Mouse (Mus musculus) neural tube, embryonic 15.5 days (tissue): ENCODE measurements around the gene 1700056E22Rik. TPM values are rescaled to one million over a fixed set of nuclear protein-coding genes. Genes with fewer than 3 reads are reported as not detected.
A peak's percentile ranks its signal among the peaks of the same experiment; 100 is the strongest.

Source experiments
- ATAC-seq: fragments of 200-750 bp; cut with Nextera tagmentation; 2 replicates; pipeline ENCODE4 v1.8.0; 2017; ENCODE audit warnings: mild to moderate bottlenecking, moderate TSS enrichment, moderate library complexity; ENCODE audit not compliant: low FRiP score
- H3K27ac ChIP-seq: fragments of 300-500 bp; sonication (generic); replicated peaks from 2 replicates; pipeline ENCODE4 v1.5.1; 2015; ENCODE audit warnings: mild to moderate bottlenecking, inconsistent platforms
- H3K27me3 ChIP-seq: fragments of 300-500 bp; sonication (generic); replicated peaks from 2 replicates; pipeline ENCODE4 v1.6.1; 2015; ENCODE audit warnings: inconsistent platforms
- H3K36me3 ChIP-seq: fragments of 300-500 bp; sonication (generic); 2 replicates; pipeline ENCODE4 v1.6.1; 2015; ENCODE audit warnings: inconsistent platforms
- H3K4me1 ChIP-seq: fragments of 300-500 bp; sonication (generic); 2 replicates; pipeline ENCODE4 v1.6.1; 2015; ENCODE audit warnings: inconsistent platforms
- H3K4me2 ChIP-seq: fragments of 300-500 bp; sonication (generic); 2 replicates; pipeline ENCODE4 v1.6.1; 2015; ENCODE audit warnings: inconsistent platforms, mild to moderate bottlenecking, moderate library complexity
- H3K4me3 ChIP-seq: fragments of 300-500 bp; sonication (generic); replicated peaks from 2 replicates; pipeline ENCODE4 v1.5.1; 2015; ENCODE audit warnings: mild to moderate bottlenecking, inconsistent platforms
- H3K9ac ChIP-seq: fragments of 300-500 bp; sonication (generic); replicated peaks from 2 replicates; pipeline ENCODE4 v1.6.1; 2015; ENCODE audit warnings: mild to moderate bottlenecking, inconsistent platforms
- H3K9me3 ChIP-seq: fragments of 300-500 bp; sonication (generic); replicated peaks from 2 replicates; pipeline ENCODE4 v1.6.1; 2016; ENCODE audit warnings: inconsistent platforms
- WGBS: fragments of 180-500 bp; shearing (Covaris S2); methylation state at CpG from one replicate; pipeline ENCODE4 v1.1.7; 2015; ENCODE audit warnings: mixed read lengths; 5-methylcytosine and 5-hydroxymethylcytosine counted together
- polyA plus RNA-seq: library from polyadenylated mRNA; unstranded; fragments of >200 nt; fragmentation: Nextera tagmentation; extraction: Ambion mirVana; gene quantifications from 2 replicates; pipeline ENCODE4 v1.2.1, GENCODE M21; 2015

Gene 1700056E22Rik
- polyA plus RNA-seq, 1 experiment from 2014 or later, result 0.91 TPM

- H3K4me3 ChIP-seq, result no peak overlapping the region
- H3K27ac ChIP-seq, result no peak overlapping the region
- H3K36me3 ChIP-seq, result no peaks in the 10 kb centered on the region
- 81% methylated on average over 10 of the region's 10 CpGs for WGBS
- no peaks in the 10 kb centered on the region for H3K27me3 ChIP-seq
- H3K4me1 ChIP-seq, result 0 out of 2 replicates have a peak, but pooled peaks cover 6% of the 10 kb centered on the region
- H3K9ac ChIP-seq, result no peak overlapping the region
- no peaks in the 10 kb centered on the region for H3K9me3 ChIP-seq
- ATAC-seq, result no peak
- no peak overlapping the region for H3K4me2 ChIP-seq
Observed at GRCm38 (mm10) chr1:184048675-184049418, 14.7 kb upstream of the 1700056E22Rik start.

- WGBS, result 90% methylated on average over 9 of the region's 9 CpGs
Observed at GRCm38 (mm10) chr1:184047818-184048217, 13.7 kb upstream of the 1700056E22Rik start.

GRCm38 (mm10) chr1:184046070-184046677 is 12.1 kb upstream of the 1700056E22Rik start:
- H3K4me3 ChIP-seq, result no peak overlapping the region
- no peak overlapping the region for H3K27ac ChIP-seq
- WGBS, result 63% methylated on average over 6 of the region's 6 CpGs
- no peaks in the 10 kb centered on the region for H3K27me3 ChIP-seq
- H3K4me1 ChIP-seq, result peaks cover 9% of the 10 kb centered on the region; the same call in 1 of the 2 replicates
- no peak for ATAC-seq
- H3K9ac ChIP-seq, result no peak overlapping the region
- no peaks in the 10 kb centered on the region for H3K36me3 ChIP-seq
- no peak overlapping the region for H3K4me2 ChIP-seq
- no peaks in the 10 kb centered on the region for H3K9me3 ChIP-seq

More at GRCm38 (mm10) chr1:184047818-184048217, 13.7 kb upstream of the 1700056E22Rik start:
- H3K4me1 ChIP-seq, result 0 out of 2 replicates have a peak, but pooled peaks cover 6% of the 10 kb centered on the region
- no peaks in the 10 kb centered on the region for H3K9me3 ChIP-seq
- H3K4me2 ChIP-seq, result no peak overlapping the region
- no peak overlapping the region for H3K4me3 ChIP-seq
- H3K9ac ChIP-seq, result no peak overlapping the region
- no peaks in the 10 kb centered on the region for H3K36me3 ChIP-seq
- no peak for ATAC-seq
- H3K27me3 ChIP-seq, result no peaks in the 10 kb centered on the region
- no peak overlapping the region for H3K27ac ChIP-seq

GRCm38 (mm10) chr1:184043391-184043790 is 9.3 kb upstream of the 1700056E22Rik start:
- Histone ChIP-seq H3K4me2 (no peak overlapping the region), H3K9ac (no peak overlapping the region), H3K27me3 (no peaks in the 10 kb centered on the region), H3K9me3 (no peaks in the 10 kb centered on the region), H3K4me1 (peaks cover 17% of the 10 kb centered on the region), H3K27ac (no peak overlapping the region), H3K4me3 (no peak overlapping the region), H3K36me3 (no peaks in the 10 kb centered on the region)
- ATAC-seq, result no peak
- WGBS, result 78% methylated on average over 6 of the region's 6 CpGs

- WGBS, result 79% methylated on average over 9 of the region's 9 CpGs
Observed at GRCm38 (mm10) chr1:184042745-184043144, 8.6 kb upstream of the 1700056E22Rik start.

GRCm38 (mm10) chr1:184041778-184042573 is 7.9 kb upstream of the 1700056E22Rik start:
- H3K4me1 ChIP-seq, result peaks cover 17% of the 10 kb centered on the region
- WGBS, result 63% methylated on average over 9 of the region's 9 CpGs
- H3K4me2 ChIP-seq, result no peak overlapping the region

More at GRCm38 (mm10) chr1:184042745-184043144, 8.6 kb upstream of the 1700056E22Rik start:
- Histone ChIP-seq H3K36me3 (no peaks in the 10 kb centered on the region), H3K4me2 (no peak overlapping the region), H3K4me3 (no peak overlapping the region), H3K27me3 (no peaks in the 10 kb centered on the region), H3K27ac (no peak overlapping the region), H3K4me1 (peaks cover 17% of the 10 kb centered on the region), H3K9me3 (no peaks in the 10 kb centered on the region), H3K9ac (no peak overlapping the region)
- no peak for ATAC-seq

GRCm38 (mm10) chr1:184040906-184041305 is 6.8 kb upstream of the 1700056E22Rik start:
- no peak overlapping the region for H3K27ac ChIP-seq
- peak overlapping the region; percentile 9; the same call in 1 of the 2 replicates for H3K4me2 ChIP-seq

More at GRCm38 (mm10) chr1:184041778-184042573, 7.9 kb upstream of the 1700056E22Rik start:
- H3K4me3 ChIP-seq, result no peak overlapping the region
- no peak overlapping the region for H3K27ac ChIP-seq
- no peaks in the 10 kb centered on the region for H3K27me3 ChIP-seq
- no peak for ATAC-seq
- no peak overlapping the region for H3K9ac ChIP-seq
- H3K9me3 ChIP-seq, result no peaks in the 10 kb centered on the region
- H3K36me3 ChIP-seq, result no peaks in the 10 kb centered on the region

GRCm38 (mm10) chr1:184040181-184040580 is 6.1 kb upstream of the 1700056E22Rik start:
- Histone ChIP-seq H3K4me1 (peaks cover 33% of the 10 kb centered on the region), H3K4me3 (no peak overlapping the region), H3K36me3 (no peaks in the 10 kb centered on the region), H3K9me3 (no peaks in the 10 kb centered on the region), H3K27me3 (no peaks in the 10 kb centered on the region), H3K27ac (no peak overlapping the region), H3K4me2 (no peak overlapping the region; the same call in 1 of the 2 replicates), H3K9ac (no peak overlapping the region)
- WGBS, result 82% methylated on average over 11 of the region's 11 CpGs
- ATAC-seq, result no peak

More at GRCm38 (mm10) chr1:184040906-184041305, 6.8 kb upstream of the 1700056E22Rik start:
- no peaks in the 10 kb centered on the region for H3K36me3 ChIP-seq
- no peak for ATAC-seq
- peaks cover 27% of the 10 kb centered on the region for H3K4me1 ChIP-seq
- no peak overlapping the region for H3K9ac ChIP-seq
- H3K27me3 ChIP-seq, result no peaks in the 10 kb centered on the region
- H3K9me3 ChIP-seq, result no peaks in the 10 kb centered on the region
- H3K4me3 ChIP-seq, result no peak overlapping the region
- WGBS, result 81% methylated on average over 1 of the region's 1 CpGs

- no peak for ATAC-seq
- Histone ChIP-seq H3K36me3 (no peaks in the 10 kb centered on the region), H3K27ac (no peak overlapping the region), H3K9me3 (no peaks in the 10 kb centered on the region), H3K9ac (no peak overlapping the region), H3K27me3 (no peaks in the 10 kb centered on the region), H3K4me1 (peaks cover 37% of the 10 kb centered on the region), H3K4me2 (0 out of 2 replicates have a peak overlapping the region, but pooled peaks have one; percentile 1), H3K4me3 (no peak overlapping the region)
- WGBS, result 91% methylated on average over 10 of the region's 10 CpGs
Observed at GRCm38 (mm10) chr1:184039301-184039700, 5.2 kb upstream of the 1700056E22Rik start.

GRCm38 (mm10) chr1:184037802-184038201 is 3.7 kb upstream of the 1700056E22Rik start:
- 89% methylated on average over 4 of the region's 4 CpGs for WGBS
- H3K36me3 ChIP-seq, result no peaks in the 10 kb centered on the region
- H3K4me1 ChIP-seq, result peaks cover 41% of the 10 kb centered on the region

GRCm38 (mm10) chr1:184035346-184035903 is 1.3 kb upstream of the 1700056E22Rik start:
- 5% methylated on average over 12 of the region's 12 CpGs for WGBS

More at GRCm38 (mm10) chr1:184037802-184038201, 3.7 kb upstream of the 1700056E22Rik start:
- Histone ChIP-seq H3K4me2 (no peak overlapping the region), H3K27me3 (no peaks in the 10 kb centered on the region), H3K9ac (no peak overlapping the region), H3K27ac (no peak overlapping the region), H3K4me3 (no peak overlapping the region), H3K9me3 (no peaks in the 10 kb centered on the region)
- ATAC-seq, result no peak

More at GRCm38 (mm10) chr1:184035346-184035903, 1.3 kb upstream of the 1700056E22Rik start:
- Histone ChIP-seq H3K4me2 (peak overlapping the region; percentile 87), H3K9ac (peak overlapping the region; percentile 55; the same call in 1 of the 2 replicates), H3K4me1 (peaks cover 32% of the 10 kb centered on the region), H3K27me3 (no peaks in the 10 kb centered on the region), H3K4me3 (peak overlapping the region; percentile 57), H3K27ac (no peak overlapping the region), H3K9me3 (no peaks in the 10 kb centered on the region), H3K36me3 (no peaks in the 10 kb centered on the region)
- ATAC-seq, result no peak
